Mouse (Mus musculus) testis, adult 2 months (tissue): ENCODE measurements around the gene 4930442H23Rik.

Source experiments
- CTCF ChIP-seq: fragments of 200-500 bp; IDR thresholded peaks from 2 replicates; pipeline ENCODE4 v1.5.1; 2012; ENCODE audit warnings: low read depth, mild to moderate bottlenecking, inconsistent platforms, low read length, moderate library complexity; ENCODE audit not compliant: control insufficient read depth, insufficient read depth, insufficient replicate concordance
- POLR2A ChIP-seq: fragments of 200-500 bp; IDR thresholded peaks from 2 replicates; pipeline ENCODE4 v1.6.1; 2012; ENCODE audit warnings: low read depth, mild to moderate bottlenecking, inconsistent platforms, low read length, moderate library complexity; ENCODE audit not compliant: control insufficient read depth

DNA sequence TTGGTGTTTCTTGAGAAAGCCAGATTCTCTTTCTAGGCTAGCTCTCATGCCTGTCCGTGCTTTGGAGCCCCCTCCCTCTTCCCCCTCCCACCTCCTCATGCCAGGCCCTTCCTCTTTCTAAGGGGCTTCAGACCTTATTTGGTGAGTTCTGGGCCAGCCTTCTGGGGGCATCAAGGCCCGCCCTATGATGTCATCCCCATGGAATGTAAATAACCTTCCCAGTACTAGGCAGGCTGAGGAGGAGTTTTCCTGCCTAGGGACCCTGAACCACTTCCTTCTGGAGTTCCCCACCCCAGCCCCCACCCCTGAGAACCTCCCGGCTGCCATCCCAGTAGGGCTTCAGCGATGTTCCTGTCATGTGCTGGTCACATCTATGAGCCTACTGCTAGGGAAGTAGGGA is 1.1 kb upstream of the 4930442H23Rik start:
- no peak for TF ChIP-seq POLR2A
- no peak for TF ChIP-seq CTCF
